Mouse (Mus musculus) E14TG2a.4 (cell line): ENCODE measurements at regions not wholly inside any gene's neighbourhood (a gene's known extent, or its start where the extent isn't known, plus 50 kb on each side); places are given as distances from the start of the nearest gene placed in this dataset.

Experiments used
- CTCF ChIP-seq: conservative IDR thresholded peaks from 2 replicates; pipeline ENCODE4 v1.5.1; 2014; ENCODE audit warnings: low read length
- NANOG ChIP-seq: IDR thresholded peaks from 2 replicates; pipeline ENCODE4 v1.6.1; 2014; ENCODE audit warnings: borderline replicate concordance, low read length, mixed read lengths
- POU5F1 ChIP-seq: IDR thresholded peaks from 2 replicates; pipeline ENCODE4 v1.6.1; 2014; ENCODE audit warnings: low read length, borderline replicate concordance

GRCm38 (mm10) chr11:89243370-89243769 lies 58.8 kb downstream of the Nog start:
- TF ChIP-seq CTCF = peak; percentile 93
- TF ChIP-seq POU5F1 = no peak
- no peak for TF ChIP-seq NANOG
